Mouse (Mus musculus) G1E-ER4 (cell line): ENCODE results near the gene Mta3. TPM values are rescaled to one million over a fixed set of nuclear protein-coding genes. Genes with fewer than 3 reads are reported as not detected.

Experiments
- GATA1 ChIP-seq: IDR thresholded peaks from one replicate; pipeline ENCODE4 v1.8.0; 2012; ENCODE audit warnings: low read length, inconsistent platforms
- polyA plus RNA-seq: library from polyadenylated mRNA; stranded (reverse); fragments of >175 nt; gene quantifications from 2 replicates; pipeline ENCODE4 v1.2.3, GENCODE M21; 2012

Mta3 gene
- polyA plus RNA-seq, 1 experiment: 147 TPM

DNA sequence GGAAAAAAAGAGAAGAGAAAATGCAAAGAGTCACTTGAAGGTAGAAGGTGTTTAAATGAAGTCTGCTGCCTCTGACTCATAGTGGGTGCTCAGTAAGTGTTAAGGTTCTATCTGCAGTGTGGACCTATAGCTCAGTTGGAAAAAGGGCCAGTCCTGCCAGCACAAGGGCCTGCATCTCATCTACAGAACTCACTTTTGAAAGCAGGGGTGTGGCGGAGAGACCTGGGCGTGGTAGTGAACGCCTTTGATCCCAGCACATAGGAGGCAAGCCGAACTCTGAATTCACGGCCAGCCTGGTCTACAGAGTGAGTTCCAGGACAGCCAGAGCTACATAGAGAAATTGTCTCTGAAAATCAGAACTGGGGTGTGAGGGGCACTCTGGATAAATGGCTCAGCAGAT lies 104.3 kb downstream of the Mta3 start:
- no peak for TF ChIP-seq GATA1

DNA sequence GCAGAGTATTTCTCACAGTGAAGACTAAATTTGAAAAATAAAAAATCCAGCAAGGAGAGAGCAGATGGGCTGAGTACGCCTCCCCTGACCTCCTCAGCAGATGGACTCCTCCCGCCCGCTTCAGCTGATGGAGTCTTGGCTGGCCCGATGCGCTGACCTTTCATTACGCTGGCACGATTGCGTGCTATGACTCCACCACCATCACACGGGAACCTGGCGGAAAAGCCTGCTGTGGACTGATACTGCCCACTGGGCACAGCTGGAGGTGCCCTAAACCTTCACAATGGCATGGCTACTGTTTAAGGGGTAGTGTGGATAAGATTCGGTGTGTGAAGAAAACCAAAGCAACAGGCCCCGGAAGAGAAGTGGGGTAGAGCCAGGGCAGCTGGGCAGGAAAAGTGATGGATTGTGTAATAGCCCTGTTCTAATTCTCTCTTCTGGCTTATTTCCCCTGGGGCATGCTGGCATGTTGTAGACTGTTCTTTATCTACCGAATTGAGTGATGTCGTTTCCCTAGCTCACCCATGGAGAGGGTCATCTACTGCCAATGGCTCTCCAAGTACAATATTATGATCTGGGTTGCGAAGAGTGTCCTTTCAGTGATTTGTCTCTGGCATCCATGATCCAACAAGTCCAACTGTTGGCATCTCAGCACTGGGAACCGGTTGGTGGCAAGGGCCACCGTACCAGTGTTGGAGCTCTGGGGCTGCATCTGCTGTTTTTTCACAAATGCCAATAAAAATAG lies 106.4 kb downstream of the Mta3 start:
- no peak for TF ChIP-seq GATA1

GRCm38 (mm10) chr17:83813050-83813449 lies 107.1 kb downstream of the Mta3 start:
- no peak for TF ChIP-seq GATA1

- no peak for TF ChIP-seq GATA1
Observed at GRCm38 (mm10) chr17:83816996-83817395, 111.0 kb downstream of the Mta3 start.

DNA sequence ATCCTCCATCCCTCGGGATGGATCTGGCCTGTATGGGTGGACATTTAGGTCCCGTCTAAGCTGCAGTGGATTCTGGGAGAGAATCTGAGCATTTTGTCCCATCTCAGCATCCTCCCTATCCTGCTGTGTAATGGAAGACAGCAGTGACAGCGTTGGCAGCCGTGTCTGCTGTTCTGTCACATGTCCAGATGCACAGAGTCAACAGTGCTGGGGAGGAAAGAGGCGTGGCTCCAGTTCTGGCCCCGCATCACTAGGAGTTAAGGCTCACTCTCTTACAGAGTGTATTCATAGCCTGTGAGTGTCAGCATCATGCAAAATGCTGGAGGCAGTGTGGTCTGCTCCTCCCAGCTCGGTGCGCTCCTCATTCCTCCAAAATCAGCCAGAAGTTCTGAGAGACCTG lies 113.5 kb downstream of the Mta3 start:
- no peak for TF ChIP-seq GATA1

DNA sequence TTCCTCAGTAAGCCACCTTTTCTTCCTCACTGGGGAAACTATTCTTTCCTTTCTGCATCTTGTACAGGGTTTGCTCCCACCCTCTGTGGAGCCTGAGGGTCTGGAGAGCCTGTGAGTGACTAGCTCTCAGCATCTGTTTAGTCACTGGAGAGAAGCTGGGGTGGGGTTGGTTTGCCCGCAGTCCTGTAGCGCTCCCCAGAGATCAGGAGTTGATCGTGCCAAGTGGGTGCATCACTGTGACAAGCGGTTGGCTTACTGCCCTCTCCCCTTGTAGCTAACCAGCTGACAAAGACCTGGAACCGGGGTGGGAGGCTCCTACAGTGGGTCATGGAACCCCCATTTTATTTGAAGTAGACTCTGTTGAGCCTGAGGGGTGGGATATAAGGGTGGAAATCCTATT lies 114.7 kb downstream of the Mta3 start:
- TF ChIP-seq GATA1: no peak

DNA sequence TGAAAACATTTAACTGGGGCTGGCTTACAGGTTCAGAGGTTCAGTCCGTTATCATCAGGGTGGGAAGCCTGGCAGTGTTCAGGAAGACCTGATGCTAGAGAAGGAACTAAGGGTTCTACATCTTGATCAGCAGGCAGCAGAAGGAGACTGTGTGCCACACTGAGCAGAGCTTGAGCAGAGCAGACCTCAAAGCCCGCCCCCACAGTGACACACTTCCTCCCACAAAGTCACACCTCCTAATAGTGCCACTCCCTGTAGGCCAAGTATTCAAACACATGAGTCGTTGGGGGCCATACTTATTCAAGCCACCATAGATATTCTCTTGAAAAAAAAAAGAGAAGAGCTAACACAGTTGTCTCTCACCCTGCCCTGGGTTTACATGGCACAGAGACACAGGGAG lies 115.9 kb downstream of the Mta3 start:
- TF ChIP-seq GATA1: no peak

- no peak for TF ChIP-seq GATA1
Observed at GRCm38 (mm10) chr17:83823835-83824234, 117.9 kb downstream of the Mta3 start.

DNA sequence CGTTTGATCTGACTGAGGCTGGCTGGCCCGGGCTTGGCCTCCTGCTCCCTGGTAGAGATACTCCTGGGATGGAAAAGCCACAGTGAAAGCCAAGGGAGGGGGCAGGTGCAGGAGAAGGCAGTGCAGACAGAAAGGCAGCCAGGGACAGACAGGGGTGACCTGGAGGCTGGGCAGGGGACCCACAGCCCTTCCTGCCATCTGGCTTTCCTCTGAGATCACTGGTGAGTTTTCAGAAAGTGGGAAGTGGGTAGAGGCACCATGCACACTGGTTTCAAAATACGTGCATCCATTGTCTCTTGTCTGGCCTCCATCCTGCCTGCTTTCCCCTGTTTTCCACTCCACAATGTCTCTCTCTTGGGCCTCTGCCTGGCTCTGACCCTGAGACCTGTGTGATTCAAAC lies 123.4 kb downstream of the Mta3 start:
- TF ChIP-seq GATA1: no peak

DNA sequence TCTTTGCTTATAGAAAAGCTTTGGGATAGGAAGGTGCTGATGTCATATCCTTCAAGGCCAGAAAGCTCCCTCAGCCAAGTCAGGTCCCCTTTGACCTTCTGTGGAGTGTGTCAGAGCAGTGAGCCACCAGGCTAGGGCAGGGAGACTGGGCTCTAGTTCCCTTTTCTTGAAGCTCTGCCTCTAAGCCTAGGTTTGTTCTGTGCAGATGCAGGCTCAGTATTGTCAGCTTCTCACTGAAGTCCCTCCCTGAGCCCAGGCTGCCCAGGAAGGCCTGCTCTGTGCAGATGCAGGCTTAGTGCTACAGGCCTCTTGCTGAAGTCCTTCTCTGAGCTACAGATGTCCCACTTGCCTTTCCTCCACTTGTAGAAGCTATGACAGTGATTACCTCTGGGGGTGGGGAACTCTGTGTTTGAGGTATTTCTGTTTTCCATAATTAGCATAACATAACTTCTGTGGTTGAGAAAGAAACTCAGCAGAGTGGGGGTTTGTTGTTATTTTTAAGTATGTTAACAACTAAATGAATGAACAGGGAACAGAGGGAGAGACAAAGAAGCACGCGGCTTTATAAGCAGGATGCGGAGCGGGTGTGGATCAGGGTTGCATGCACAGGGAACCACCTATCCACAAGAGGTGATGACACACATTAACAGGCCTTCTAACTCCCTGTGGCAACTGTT lies 124.8 kb downstream of the Mta3 start:
- TF ChIP-seq GATA1: no peak

DNA sequence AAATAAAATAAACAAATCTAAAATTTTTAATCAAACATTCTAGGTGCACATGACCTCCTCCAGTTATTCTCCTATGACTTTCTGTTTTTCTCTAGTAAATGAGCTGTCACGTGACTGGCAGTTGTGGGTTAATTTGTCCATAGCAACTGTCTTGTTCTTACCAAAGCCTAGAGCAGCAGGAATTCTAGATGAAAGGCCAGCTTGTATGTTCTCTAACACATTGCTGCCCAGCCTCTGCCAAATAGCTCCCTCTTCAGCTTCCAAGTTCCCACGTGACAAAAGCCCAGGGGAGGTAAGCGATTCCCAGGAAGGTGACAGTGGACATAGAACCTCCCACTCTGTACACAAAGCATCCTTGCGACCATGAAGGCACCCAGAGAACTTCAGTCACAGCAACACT lies 128.2 kb downstream of the Mta3 start:
- no peak for TF ChIP-seq GATA1

- TF ChIP-seq GATA1: no peak
Observed at GRCm38 (mm10) chr17:83836048-83836447, 130.1 kb downstream of the Mta3 start.

GRCm38 (mm10) chr17:83837659-83838190 lies 131.8 kb downstream of the Mta3 start:
- TF ChIP-seq GATA1: no peak

- no peak for TF ChIP-seq GATA1
Observed at GRCm38 (mm10) chr17:83839132-83839531, 133.2 kb downstream of the Mta3 start.

GRCm38 (mm10) chr17:83841011-83841410 lies 135.0 kb downstream of the Mta3 start:
- TF ChIP-seq GATA1: no peak

DNA sequence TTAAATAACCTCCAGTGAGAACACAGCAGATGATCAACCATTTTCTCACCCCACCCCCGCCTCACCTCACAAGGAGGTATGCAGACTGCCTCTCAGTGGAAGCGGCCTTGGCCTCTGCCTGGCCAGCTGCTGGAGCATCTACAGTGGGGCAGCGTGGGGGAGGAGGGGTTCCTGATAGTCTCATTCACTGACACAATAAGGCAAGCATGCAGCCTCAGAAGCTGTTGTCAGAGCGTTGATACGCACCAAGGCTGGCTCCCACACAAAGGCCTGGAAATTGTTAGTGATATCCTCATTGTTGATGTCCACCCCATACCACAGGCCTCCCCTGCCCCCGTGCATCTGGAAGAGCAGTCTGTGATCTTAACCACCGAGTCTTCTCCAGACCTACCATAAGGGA lies 137.8 kb downstream of the Mta3 start:
- no peak for TF ChIP-seq GATA1

- TF ChIP-seq GATA1: no peak
Observed at GRCm38 (mm10) chr17:83845538-83845937, 139.6 kb downstream of the Mta3 start.
